Mouse (Mus musculus): ENCODE data around the gene Slc34a2. TPM values are rescaled to one million over a fixed set of nuclear protein-coding genes. Genes with fewer than 3 reads are reported as not detected.
A peak's percentile ranks its signal among the peaks of the same experiment; 100 is the strongest.

Slc34a2 gene
- total RNA-seq, 2 experiments from 2014 or later = not detected

GRCm38 (mm10) chr5:53104177-53104855 lies 66.4 kb downstream of the Slc34a2 start:
- intact Hi-C loops (cut with DNase I) = no loop called here
- no peak for DNase-seq (ENCODE audit: extremely low spot score in 1 of 2, low spot score in 2 of 2)

- DNase-seq (ENCODE audit: extremely low spot score in 1 of 2, low spot score in 2 of 2) = peak in 1 of 2 experiments; percentile 81
- intact Hi-C loops (cut with DNase I) = no loop called here
Observed at GRCm38 (mm10) chr5:53105716-53106115, 67.8 kb downstream of the Slc34a2 start.

GRCm38 (mm10) chr5:53106125-53106524 lies 68.2 kb downstream of the Slc34a2 start:
- intact Hi-C loops (cut with DNase I) = no loop called here
- no peak for DNase-seq (ENCODE audit: extremely low spot score in 1 of 2, low spot score in 2 of 2)

DNA sequence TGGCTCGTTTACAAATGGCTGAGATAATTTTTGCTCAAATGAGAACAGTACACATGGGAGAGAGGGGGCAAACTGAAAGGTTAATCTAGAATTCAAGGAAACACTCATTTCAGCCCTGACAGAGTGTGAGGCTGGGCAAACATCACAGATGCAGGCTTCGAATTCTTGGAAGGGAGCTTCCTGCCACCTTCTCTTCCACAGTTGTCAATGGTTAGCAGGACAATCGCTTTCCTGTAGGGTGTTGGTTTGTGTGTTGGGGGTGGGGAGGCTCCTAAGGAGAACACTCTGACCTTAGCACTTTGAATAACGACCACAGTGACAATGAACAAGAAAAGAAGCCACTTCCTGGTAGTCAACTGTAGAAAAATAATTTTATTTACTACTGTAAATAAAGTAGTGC lies 68.8 kb downstream of the Slc34a2 start:
- intact Hi-C loops (cut with DNase I) = no loop called here
- DNase-seq (ENCODE audit: extremely low spot score in 1 of 2, low spot score in 2 of 2) = no peak

GRCm38 (mm10) chr5:53108026-53108425 lies 70.1 kb downstream of the Slc34a2 start:
- intact Hi-C loops (cut with DNase I) = no loop called here
- no peak for DNase-seq (ENCODE audit: extremely low spot score in 1 of 2, low spot score in 2 of 2)

- intact Hi-C loops (cut with DNase I) = no loop called here
- DNase-seq (ENCODE audit: extremely low spot score in 1 of 2, low spot score in 2 of 2) = no peak
Observed at GRCm38 (mm10) chr5:53108668-53109067, 70.8 kb downstream of the Slc34a2 start.

DNA sequence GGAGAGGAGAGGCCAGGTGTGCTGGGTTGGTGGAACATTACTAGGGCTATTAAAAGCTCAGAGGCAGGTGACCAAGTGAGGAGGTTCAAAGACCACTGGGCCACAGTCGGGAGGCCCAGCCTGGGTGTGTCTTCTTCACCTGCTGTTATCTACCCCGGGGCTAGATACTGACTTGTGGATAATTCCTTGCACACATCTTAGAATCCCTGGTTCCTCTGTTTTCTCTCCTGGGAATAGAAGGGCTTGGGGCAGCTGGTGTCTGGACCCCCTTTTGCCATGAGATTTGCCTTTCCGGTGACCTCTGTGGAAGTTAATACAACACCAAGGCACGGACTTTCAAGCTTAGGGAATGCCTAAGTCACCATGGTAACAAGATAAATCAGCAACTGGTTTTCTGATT lies 72.3 kb downstream of the Slc34a2 start:
- intact Hi-C loops (cut with DNase I) = no loop called here
- no peak for DNase-seq (ENCODE audit: extremely low spot score in 1 of 2, low spot score in 2 of 2)

DNA sequence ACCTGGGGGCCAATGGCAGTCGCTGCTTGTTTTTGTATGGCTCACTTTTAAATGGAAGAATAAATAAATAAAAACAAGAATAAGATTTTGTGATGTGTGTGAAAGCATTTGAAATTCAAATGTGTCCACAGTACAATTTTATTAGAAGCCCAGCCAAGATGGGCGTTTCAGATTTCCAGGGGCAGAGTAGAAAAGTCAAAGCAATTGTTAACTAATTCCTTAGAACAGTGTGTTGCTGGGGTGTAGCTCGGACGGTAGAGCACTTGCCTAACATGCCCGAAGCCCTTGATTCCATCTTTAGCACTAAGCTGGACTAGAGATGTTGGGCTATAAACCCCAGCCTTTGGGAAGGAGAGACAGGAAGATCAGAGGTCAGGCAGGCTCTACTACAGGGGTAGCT lies 73.2 kb downstream of the Slc34a2 start:
- intact Hi-C loops (cut with DNase I) = no loop called here

DNA sequence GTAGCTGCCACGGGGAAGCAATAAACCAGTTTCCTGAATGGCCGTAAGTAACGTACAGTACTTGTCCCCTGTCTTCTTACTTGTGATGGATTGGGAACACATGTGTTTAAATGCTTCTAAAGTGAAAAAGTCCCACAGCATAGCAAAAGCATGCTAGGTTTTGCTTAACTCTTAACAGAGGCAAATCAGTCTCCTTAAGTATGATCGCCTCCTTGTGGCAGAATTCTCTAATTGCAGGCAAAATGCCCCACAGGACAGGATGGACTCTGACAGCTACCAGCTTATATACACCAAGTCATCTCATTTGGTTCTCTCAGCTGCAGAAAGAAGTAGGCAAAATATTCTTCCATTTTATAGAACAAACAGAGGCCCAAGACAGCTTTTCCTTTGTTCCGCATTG lies 75.1 kb downstream of the Slc34a2 start:
- intact Hi-C loops (cut with DNase I) = no loop called here

More for the DNA sequence above, 73.2 kb downstream of the Slc34a2 start:
- no peak for DNase-seq (ENCODE audit: extremely low spot score in 1 of 2, low spot score in 2 of 2)

GRCm38 (mm10) chr5:53114616-53115267 lies 76.9 kb downstream of the Slc34a2 start:
- intact Hi-C loops (cut with DNase I) = no loop called here
- no peak for DNase-seq (ENCODE audit: extremely low spot score in 1 of 2, low spot score in 2 of 2)

More for the DNA sequence above, 75.1 kb downstream of the Slc34a2 start:
- no peak for DNase-seq (ENCODE audit: extremely low spot score in 1 of 2, low spot score in 2 of 2)

- DNase-seq (ENCODE audit: extremely low spot score in 1 of 2, low spot score in 2 of 2) = no peak
- intact Hi-C loops (cut with DNase I) = no loop called here
Observed at GRCm38 (mm10) chr5:53118212-53118611, 80.3 kb downstream of the Slc34a2 start.

- no peak for DNase-seq (ENCODE audit: extremely low spot score in 1 of 2, low spot score in 2 of 2)
- intact Hi-C loops (cut with DNase I) = loop anchor here (5.0 kb wide), 1 partner anchor 237 kb away; no protein-coding TSS in a partner anchor
Observed at GRCm38 (mm10) chr5:53119689-53120088, 81.8 kb downstream of the Slc34a2 start.

Other genes starting within 250 kb of the Slc34a2 start
- 10 to 100 TPM; 80.5 to 83.1 TPM for gene Anapc4, start 204.1 kb upstream of the Slc34a2 start, total RNA-seq (2021)
- gene Sel1l3, start 175.8 kb downstream of the Slc34a2 start, total RNA-seq (2021) = 10 to 100 TPM; 67.3 to 76.5 TPM
- gene Smim20, start 229.0 kb downstream of the Slc34a2 start, total RNA-seq (2021) = 10 to 100 TPM; 26.9 to 30.5 TPM